Mouse (Mus musculus) midbrain, embryonic 11.5 days (tissue): ENCODE data around the gene Tnrc18. TPM values are rescaled to one million over a fixed set of nuclear protein-coding genes. Genes with fewer than 3 reads are reported as not detected.

ENCODE experiments used
- ATAC-seq: fragments of 200-750 bp; cut with Nextera tagmentation; 2 replicates; pipeline ENCODE4 v1.8.0; 2017; ENCODE audit warnings: moderate TSS enrichment, moderate library complexity; ENCODE audit not compliant: low FRiP score
- DNase-seq: peaks from one replicate; pipeline ENCODE4 v3.0.0; 2015; ENCODE audit warnings: low spot score; ENCODE audit errors: missing footprints
- H3K27ac ChIP-seq: fragments of 300-500 bp; sonication (generic); 2 replicates; pipeline ENCODE4 v1.5.1; 2014; ENCODE audit warnings: low read depth, low read length
- H3K27me3 ChIP-seq: fragments of 300-500 bp; sonication (generic); 2 replicates; pipeline ENCODE4 v1.6.1; 2014; ENCODE audit warnings: mild to moderate bottlenecking, low read length, moderate library complexity, mixed read lengths; ENCODE audit not compliant: control insufficient read depth, insufficient read depth
- H3K36me3 ChIP-seq: fragments of 300-500 bp; sonication (generic); 2 replicates; pipeline ENCODE4 v1.6.1; 2014; ENCODE audit warnings: mild to moderate bottlenecking, low read length, moderate library complexity, mixed read lengths; ENCODE audit not compliant: control insufficient read depth, insufficient read depth
- H3K4me1 ChIP-seq: fragments of 300-500 bp; sonication (generic); 2 replicates; pipeline ENCODE4 v1.6.1; 2014; ENCODE audit warnings: low read length; ENCODE audit not compliant: control insufficient read depth, insufficient read depth
- H3K4me2 ChIP-seq: fragments of 300-500 bp; sonication (generic); 2 replicates; pipeline ENCODE4 v1.6.1; 2014; ENCODE audit warnings: mild to moderate bottlenecking, moderate library complexity
- H3K4me3 ChIP-seq: fragments of 300-500 bp; sonication (generic); 2 replicates; pipeline ENCODE4 v1.5.1; 2014; ENCODE audit warnings: low read depth, low read length
- H3K9ac ChIP-seq: fragments of 300-500 bp; sonication (generic); 2 replicates; pipeline ENCODE4 v1.6.1; 2014; ENCODE audit warnings: low read length
- H3K9me3 ChIP-seq: fragments of 300-500 bp; sonication (generic); 2 replicates; pipeline ENCODE4 v1.6.1; 2016; ENCODE audit warnings: low read length; ENCODE audit not compliant: control insufficient read depth
- WGBS: fragments of 180-500 bp; shearing (Covaris S2); extraction: QIAGEN DNeasy Blood & Tissue Kit; methylation state at CpG from one replicate; pipeline ENCODE4 v1.1.7; 2014; 5-methylcytosine and 5-hydroxymethylcytosine counted together
- polyA plus RNA-seq: library from polyadenylated mRNA; unstranded; fragments of >200 nt; fragmentation: Nextera tagmentation; extraction: Ambion mirVana; gene quantifications from 2 replicates; pipeline ENCODE4 v1.2.1, GENCODE M21; 2014

The Tnrc18 gene
- polyA plus RNA-seq, 1 experiment from 2014 or later, result 27.4 TPM

GRCm38 (mm10) chr5:142731916-142732315 is 85.5 kb downstream of the Tnrc18 start:
- Histone ChIP-seq H3K4me2 (no peak overlapping the region), H3K9me3 (no peaks in the 10 kb centered on the region), H3K27ac (no peak overlapping the region), H3K4me1 (no peaks in the 10 kb centered on the region), H3K9ac (no peak overlapping the region), H3K36me3 (peaks cover 65% of the 10 kb centered on the region), H3K27me3 (no peaks in the 10 kb centered on the region), H3K4me3 (no peak overlapping the region)
- whole genome bisulfite sequencing, result 92% methylated on average over 11 of the region's 11 CpGs
- no peak for DNase-seq
- no peak for ATAC-seq

DNA sequence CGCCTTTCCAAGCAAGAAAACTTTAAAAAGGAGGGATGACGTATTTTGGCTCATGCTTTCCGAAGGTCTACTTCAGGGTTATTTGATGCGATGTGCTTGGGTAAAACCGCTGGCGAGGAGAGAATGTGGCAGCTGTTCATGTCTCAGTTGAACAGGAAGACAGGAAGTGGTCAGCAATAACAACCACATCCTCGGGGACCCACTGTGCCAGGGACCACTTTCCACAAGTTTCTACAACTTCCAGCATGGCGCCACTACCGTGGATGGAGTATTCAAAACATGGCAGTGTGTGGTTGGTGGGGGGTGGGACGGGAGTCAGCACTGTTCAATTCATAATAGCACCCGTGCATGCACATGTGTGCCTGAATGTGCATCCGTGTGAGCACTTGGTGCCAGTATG is 87.2 kb downstream of the Tnrc18 start:
- no peaks in the 10 kb centered on the region for H3K27me3 ChIP-seq
- DNase-seq (peak; percentile 76), ATAC-seq (no peak)
- no peak overlapping the region for H3K27ac ChIP-seq
- no peak overlapping the region for H3K9ac ChIP-seq
- WGBS, result 94% methylated on average over 12 of the region's 12 CpGs
- H3K9me3 ChIP-seq, result no peaks in the 10 kb centered on the region
- no peak overlapping the region for H3K4me3 ChIP-seq
- H3K36me3 ChIP-seq, result peaks cover 60% of the 10 kb centered on the region
- H3K4me2 ChIP-seq, result no peak overlapping the region
- no peaks in the 10 kb centered on the region for H3K4me1 ChIP-seq

DNA sequence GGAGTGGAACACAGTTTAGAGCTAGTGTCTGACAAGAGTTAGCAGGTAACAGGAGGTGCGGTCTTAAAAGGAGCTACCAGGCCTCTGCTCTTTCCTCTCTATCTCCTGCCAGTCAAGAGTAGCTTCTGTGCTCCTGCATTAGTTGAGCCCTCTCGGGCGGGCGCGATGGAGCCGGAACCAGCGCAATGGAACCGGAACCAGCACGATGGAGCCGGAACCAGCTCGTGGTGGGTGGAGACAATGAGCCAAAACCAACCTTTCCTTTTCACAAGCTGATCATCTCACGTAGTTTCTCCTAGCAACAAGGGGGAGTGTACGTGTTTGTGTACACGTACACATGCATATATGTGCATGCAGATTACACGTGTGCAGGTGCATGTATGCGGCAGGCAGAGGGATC is 89.2 kb downstream of the Tnrc18 start:
- no peaks in the 10 kb centered on the region for H3K27me3 ChIP-seq
- DNase-seq (peak; percentile 79), ATAC-seq (no peak)
- H3K4me2 ChIP-seq, result no peak overlapping the region
- no peak overlapping the region for H3K9ac ChIP-seq
- WGBS, result 95% methylated on average over 16 of the region's 16 CpGs
- no peaks in the 10 kb centered on the region for H3K9me3 ChIP-seq
- H3K27ac ChIP-seq, result no peak overlapping the region
- H3K36me3 ChIP-seq, result peaks cover 54% of the 10 kb centered on the region
- H3K4me3 ChIP-seq, result no peak overlapping the region
- H3K4me1 ChIP-seq, result peaks cover 3% of the 10 kb centered on the region; the same call in 1 of the 2 replicates

DNA sequence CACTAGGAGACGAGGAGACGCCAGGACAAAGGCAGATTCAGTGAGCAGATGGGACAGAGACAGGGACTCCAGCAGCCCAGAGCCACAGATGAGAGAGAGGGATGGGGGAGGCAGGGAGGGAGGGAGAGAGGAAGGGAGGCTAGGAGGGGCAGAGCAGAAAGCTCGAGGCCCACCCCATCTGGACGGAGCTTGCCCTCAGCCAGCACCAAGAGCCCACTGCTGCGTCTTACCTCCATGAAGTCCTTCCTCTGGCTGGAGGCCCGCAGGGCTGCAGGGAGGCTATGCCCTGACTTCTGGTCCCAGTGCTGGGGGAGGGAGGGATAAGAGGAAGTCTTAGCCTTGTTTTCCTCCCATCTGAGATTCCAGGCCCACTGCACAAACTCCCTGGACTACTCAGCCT is 90.7 kb downstream of the Tnrc18 start:
- Histone ChIP-seq H3K4me1 (peaks cover 3% of the 10 kb centered on the region; the same call in 1 of the 2 replicates), H3K27ac (no peak overlapping the region), H3K27me3 (no peaks in the 10 kb centered on the region), H3K4me2 (no peak overlapping the region), H3K36me3 (peaks cover 43% of the 10 kb centered on the region), H3K4me3 (no peak overlapping the region), H3K9me3 (no peaks in the 10 kb centered on the region), H3K9ac (no peak overlapping the region)
- ATAC-seq (no peak), DNase-seq (peak; percentile 67)
- 86% methylated on average over 6 of the region's 6 CpGs for WGBS

GRCm38 (mm10) chr5:142724265-142724664 is 93.2 kb downstream of the Tnrc18 start:
- no peak overlapping the region for H3K27ac ChIP-seq
- H3K4me2 ChIP-seq, result no peak overlapping the region
- H3K9me3 ChIP-seq, result no peaks in the 10 kb centered on the region
- peaks cover 27% of the 10 kb centered on the region for H3K36me3 ChIP-seq
- no peak overlapping the region for H3K4me3 ChIP-seq
- no peak overlapping the region for H3K9ac ChIP-seq
- peaks cover 3% of the 10 kb centered on the region; the same call in 1 of the 2 replicates for H3K4me1 ChIP-seq
- WGBS, result 95% methylated on average over 7 of the region's 7 CpGs
- no peaks in the 10 kb centered on the region for H3K27me3 ChIP-seq
- no peak for ATAC-seq
- DNase-seq, result peak; percentile 73

DNA sequence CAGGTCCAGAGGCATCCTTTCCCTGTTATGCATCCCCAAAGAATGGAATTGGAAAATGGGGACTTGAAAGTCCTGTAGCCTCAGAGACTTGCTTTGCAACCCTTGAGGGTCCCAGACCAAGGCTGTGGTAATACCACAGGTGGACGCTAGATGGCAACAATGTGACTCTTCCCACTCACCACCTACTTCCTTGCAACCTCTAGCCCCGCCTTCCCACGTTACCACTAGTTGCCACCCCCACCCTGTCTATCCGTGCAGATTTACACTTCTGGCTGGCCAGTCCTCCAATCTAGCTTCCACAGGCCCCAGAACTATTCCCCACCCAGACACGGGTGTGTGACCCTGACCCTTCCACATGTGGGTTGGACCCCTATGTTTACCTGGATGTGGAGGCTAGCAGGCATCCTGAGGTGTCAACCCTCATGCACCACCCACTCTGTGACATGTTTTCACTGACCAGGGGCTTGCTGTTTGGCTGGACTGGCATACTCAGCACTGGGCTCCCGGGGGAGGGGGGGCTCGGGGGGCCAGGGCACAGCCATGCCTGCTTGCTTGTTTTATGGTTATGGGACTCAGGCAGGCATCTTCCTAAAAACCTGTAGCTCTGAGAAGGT is 93.8 kb downstream of the Tnrc18 start:
- H3K9me3 ChIP-seq, result no peaks in the 10 kb centered on the region
- H3K27me3 ChIP-seq, result no peaks in the 10 kb centered on the region
- peak; percentile 69 for ATAC-seq
- no peak overlapping the region for H3K4me2 ChIP-seq
- no peak overlapping the region for H3K9ac ChIP-seq
- peaks cover 3% of the 10 kb centered on the region; the same call in 1 of the 2 replicates for H3K4me1 ChIP-seq
- H3K36me3 ChIP-seq, result peaks cover 25% of the 10 kb centered on the region
- H3K4me3 ChIP-seq, result no peak overlapping the region
- DNase-seq, result peak; percentile 98
- no peak overlapping the region for H3K27ac ChIP-seq
- WGBS, result 13% methylated on average over 7 of the region's 7 CpGs

- ATAC-seq (no peak), DNase-seq (peak; percentile 57)
- Histone ChIP-seq H3K9me3 (no peaks in the 10 kb centered on the region), H3K27ac (no peak overlapping the region), H3K4me1 (peaks cover 3% of the 10 kb centered on the region; the same call in 1 of the 2 replicates), H3K4me2 (no peak overlapping the region), H3K9ac (no peak overlapping the region), H3K4me3 (no peak overlapping the region), H3K27me3 (no peaks in the 10 kb centered on the region), H3K36me3 (0 out of 2 replicates have a peak, but pooled peaks cover under 1% of the 10 kb centered on the region)
- WGBS, result 92% methylated on average over 13 of the region's 13 CpGs
These were observed 97.6 kb downstream of the Tnrc18 start for GRCm38 (mm10) chr5:142719897-142720296.

GRCm38 (mm10) chr5:142718486-142718885 is 99.0 kb downstream of the Tnrc18 start:
- Histone ChIP-seq H3K4me1 (no peaks in the 10 kb centered on the region), H3K4me3 (no peak overlapping the region), H3K27me3 (no peaks in the 10 kb centered on the region), H3K9me3 (no peaks in the 10 kb centered on the region), H3K36me3 (0 out of 2 replicates have a peak, but pooled peaks cover 2% of the 10 kb centered on the region), H3K27ac (no peak overlapping the region), H3K9ac (no peak overlapping the region), H3K4me2 (no peak overlapping the region)
- DNase-seq, result peak; percentile 80
- 73% methylated on average over 25 of the region's 25 CpGs for WGBS
- no peak; the same call in 1 of the 2 replicates for ATAC-seq

GRCm38 (mm10) chr5:142718037-142718436 is 99.4 kb downstream of the Tnrc18 start:
- ATAC-seq (no peak), DNase-seq (peak; percentile 99)
- Histone ChIP-seq H3K36me3 (0 out of 2 replicates have a peak, but pooled peaks cover 2% of the 10 kb centered on the region), H3K9me3 (no peaks in the 10 kb centered on the region), H3K9ac (no peak overlapping the region), H3K4me1 (no peaks in the 10 kb centered on the region), H3K4me3 (no peak overlapping the region), H3K27me3 (no peaks in the 10 kb centered on the region), H3K4me2 (no peak overlapping the region), H3K27ac (no peak overlapping the region)
- whole genome bisulfite sequencing, result 22% methylated on average over 4 of the region's 4 CpGs
